Mouse (Mus musculus) lung, embryonic 15.5 days (tissue): ENCODE measurements around the gene Ptprg. TPM values are rescaled to one million over a fixed set of nuclear protein-coding genes. Genes with fewer than 3 reads are reported as not detected.

Experiments used
- ATAC-seq: fragments of 200-750 bp; cut with Nextera tagmentation; 2 replicates; pipeline ENCODE4 v1.8.0; 2017; ENCODE audit warnings: moderate number of reproducible peaks, borderline replicate concordance; ENCODE audit not compliant: low FRiP score, low TSS enrichment; ENCODE audit errors: extremely low read depth
- H3K27ac ChIP-seq: fragments of 300-500 bp; sonication (generic); 2 replicates; pipeline ENCODE4 v1.5.1; 2015; ENCODE audit warnings: moderate library complexity, mild to moderate bottlenecking, inconsistent platforms
- H3K27me3 ChIP-seq: fragments of 300-500 bp; sonication (generic); 2 replicates; pipeline ENCODE4 v1.6.1; 2015; ENCODE audit warnings: inconsistent platforms
- H3K36me3 ChIP-seq: fragments of 300-500 bp; sonication (generic); 2 replicates; pipeline ENCODE4 v1.6.1; 2015; ENCODE audit warnings: inconsistent platforms
- H3K4me1 ChIP-seq: fragments of 300-500 bp; sonication (generic); 2 replicates; pipeline ENCODE4 v1.6.1; 2015; ENCODE audit warnings: inconsistent platforms
- H3K4me2 ChIP-seq: fragments of 300-500 bp; sonication (generic); 2 replicates; pipeline ENCODE4 v1.6.1; 2015; ENCODE audit warnings: inconsistent platforms, mild to moderate bottlenecking, moderate library complexity
- H3K4me3 ChIP-seq: fragments of 300-500 bp; sonication (generic); 2 replicates; pipeline ENCODE4 v1.5.1; 2015; ENCODE audit warnings: mild to moderate bottlenecking, inconsistent platforms
- H3K9ac ChIP-seq: fragments of 300-500 bp; sonication (generic); 2 replicates; pipeline ENCODE4 v1.6.1; 2015; ENCODE audit warnings: inconsistent platforms
- H3K9me3 ChIP-seq: fragments of 300-500 bp; sonication (generic); 2 replicates; pipeline ENCODE4 v1.6.1; 2016; ENCODE audit warnings: inconsistent platforms
- WGBS: fragments of 180-500 bp; shearing (Covaris S2); methylation state at CpG from one replicate; pipeline ENCODE4 v1.1.7; 2015; 5-methylcytosine and 5-hydroxymethylcytosine counted together
- polyA plus RNA-seq: library from polyadenylated mRNA; unstranded; fragments of >200 nt; fragmentation: Nextera tagmentation; extraction: Ambion mirVana; gene quantifications from 2 replicates; pipeline ENCODE4 v1.2.1, GENCODE M21; 2015

The Ptprg gene
- polyA plus RNA-seq, 1 experiment from 2014 or later = 29.9 TPM

GRCm38 (mm10) chr14:11620962-11621568, 67.7 kb downstream of the Ptprg start:
- peaks cover 19% of the 10 kb centered on the region; the same call in 1 of the 2 replicates for H3K4me1 ChIP-seq
- WGBS = 51% methylated on average over 10 of the region's 10 CpGs
- H3K4me2 ChIP-seq = no peak overlapping the region
- peaks cover 1% of the 10 kb centered on the region; the same call in 1 of the 2 replicates for H3K27me3 ChIP-seq
- no peaks in the 10 kb centered on the region for H3K36me3 ChIP-seq
- no peak overlapping the region for H3K27ac ChIP-seq
- no peaks in the 10 kb centered on the region for H3K9me3 ChIP-seq
- H3K4me3 ChIP-seq = no peak overlapping the region
- H3K9ac ChIP-seq = no peak overlapping the region
- no peak for ATAC-seq

- H3K27me3 ChIP-seq = no peaks in the 10 kb centered on the region
- no peak overlapping the region for H3K4me2 ChIP-seq
- WGBS = 80% methylated on average over 4 of the region's 4 CpGs
- no peak overlapping the region for H3K4me3 ChIP-seq
- ATAC-seq = no peak
- H3K4me1 ChIP-seq = 0 out of 2 replicates have a peak, but pooled peaks cover 4% of the 10 kb centered on the region
- H3K27ac ChIP-seq = no peak overlapping the region
- H3K36me3 ChIP-seq = no peaks in the 10 kb centered on the region
- no peaks in the 10 kb centered on the region for H3K9me3 ChIP-seq
- no peak overlapping the region for H3K9ac ChIP-seq
Measured at GRCm38 (mm10) chr14:11623576-11623975, 70.2 kb downstream of the Ptprg start.

- Histone ChIP-seq H3K4me3 (no peak overlapping the region), H3K9me3 (no peaks in the 10 kb centered on the region), H3K27me3 (no peaks in the 10 kb centered on the region), H3K9ac (no peak overlapping the region), H3K4me2 (no peak overlapping the region), H3K27ac (no peak overlapping the region), H3K36me3 (no peaks in the 10 kb centered on the region), H3K4me1 (no peaks in the 10 kb centered on the region)
- WGBS = 29% methylated on average over 2 of the region's 2 CpGs
- ATAC-seq = no peak
Measured at GRCm38 (mm10) chr14:11630736-11631135, 77.4 kb downstream of the Ptprg start.

GRCm38 (mm10) chr14:11631505-11631904, 78.2 kb downstream of the Ptprg start:
- Histone ChIP-seq H3K9me3 (no peaks in the 10 kb centered on the region), H3K4me1 (no peaks in the 10 kb centered on the region), H3K27me3 (no peaks in the 10 kb centered on the region), H3K27ac (no peak overlapping the region), H3K9ac (no peak overlapping the region), H3K4me2 (no peak overlapping the region), H3K4me3 (no peak overlapping the region), H3K36me3 (no peaks in the 10 kb centered on the region)
- no peak for ATAC-seq
- WGBS = 92% methylated on average over 4 of the region's 4 CpGs

GRCm38 (mm10) chr14:11637673-11638072, 84.3 kb downstream of the Ptprg start:
- Histone ChIP-seq H3K9me3 (no peaks in the 10 kb centered on the region), H3K4me3 (no peak overlapping the region), H3K4me2 (no peak overlapping the region), H3K4me1 (peaks cover 13% of the 10 kb centered on the region), H3K27ac (no peak overlapping the region), H3K9ac (no peak overlapping the region), H3K27me3 (no peaks in the 10 kb centered on the region), H3K36me3 (no peaks in the 10 kb centered on the region)
- WGBS = 82% methylated on average over 7 of the region's 7 CpGs
- no peak for ATAC-seq

GRCm38 (mm10) chr14:11639366-11639765, 86.0 kb downstream of the Ptprg start:
- Histone ChIP-seq H3K36me3 (no peaks in the 10 kb centered on the region), H3K27me3 (no peaks in the 10 kb centered on the region), H3K4me1 (peaks cover 13% of the 10 kb centered on the region), H3K4me2 (no peak overlapping the region), H3K9me3 (no peaks in the 10 kb centered on the region), H3K27ac (no peak overlapping the region), H3K4me3 (no peak overlapping the region), H3K9ac (no peak overlapping the region)
- WGBS = 78% methylated on average over 5 of the region's 5 CpGs
- no peak for ATAC-seq

GRCm38 (mm10) chr14:11640372-11640771, 87.0 kb downstream of the Ptprg start:
- H3K4me2 ChIP-seq = no peak overlapping the region
- H3K27ac ChIP-seq = no peak overlapping the region
- no peaks in the 10 kb centered on the region for H3K36me3 ChIP-seq
- no peaks in the 10 kb centered on the region for H3K9me3 ChIP-seq
- no peak overlapping the region for H3K9ac ChIP-seq
- H3K27me3 ChIP-seq = no peaks in the 10 kb centered on the region
- H3K4me3 ChIP-seq = no peak overlapping the region
- H3K4me1 ChIP-seq = peaks cover 13% of the 10 kb centered on the region
- no peak for ATAC-seq

- no peak for ATAC-seq
- no peaks in the 10 kb centered on the region for H3K36me3 ChIP-seq
- no peak overlapping the region for H3K27ac ChIP-seq
- no peaks in the 10 kb centered on the region for H3K27me3 ChIP-seq
- H3K9me3 ChIP-seq = no peaks in the 10 kb centered on the region
- WGBS = 65% methylated on average over 3 of the region's 3 CpGs
- H3K4me2 ChIP-seq = no peak overlapping the region
- no peak overlapping the region for H3K9ac ChIP-seq
- H3K4me1 ChIP-seq = peaks cover 14% of the 10 kb centered on the region
- H3K4me3 ChIP-seq = no peak overlapping the region
Measured at GRCm38 (mm10) chr14:11640996-11641395, 87.7 kb downstream of the Ptprg start.

- H3K9ac ChIP-seq = no peak overlapping the region
- WGBS = 85% methylated on average over 1 of the region's 1 CpGs
- no peak overlapping the region for H3K4me3 ChIP-seq
- ATAC-seq = no peak
- no peaks in the 10 kb centered on the region for H3K27me3 ChIP-seq
- H3K36me3 ChIP-seq = no peaks in the 10 kb centered on the region
- peaks cover 16% of the 10 kb centered on the region for H3K4me1 ChIP-seq
- H3K9me3 ChIP-seq = no peaks in the 10 kb centered on the region
- H3K27ac ChIP-seq = no peak overlapping the region
- H3K4me2 ChIP-seq = no peak overlapping the region
Measured at GRCm38 (mm10) chr14:11642977-11643376, 89.6 kb downstream of the Ptprg start.

DNA sequence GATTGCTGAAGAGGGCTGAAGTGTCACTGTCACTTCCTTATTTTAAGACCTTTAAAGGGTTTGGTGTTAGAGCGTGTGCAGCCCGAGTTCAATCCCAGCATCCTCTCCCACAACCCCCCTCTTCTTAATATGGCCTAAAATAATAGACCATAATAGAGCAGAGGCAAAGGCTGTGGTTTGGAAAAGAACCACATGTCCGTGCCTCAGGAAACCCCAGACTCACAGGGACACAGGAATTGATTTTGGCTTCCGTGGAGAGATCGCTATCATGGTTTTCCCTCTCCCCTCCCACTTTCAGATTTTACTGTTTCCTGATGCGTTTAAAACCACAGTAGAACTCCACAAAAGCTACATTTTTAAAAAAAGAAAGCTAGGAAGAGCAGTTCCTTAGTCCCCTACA, 104.0 kb downstream of the Ptprg start:
- no peaks in the 10 kb centered on the region for H3K36me3 ChIP-seq
- no peaks in the 10 kb centered on the region for H3K27me3 ChIP-seq
- no peak overlapping the region for H3K27ac ChIP-seq
- H3K9me3 ChIP-seq = no peaks in the 10 kb centered on the region
- WGBS = 62% methylated on average over 6 of the region's 6 CpGs
- H3K4me3 ChIP-seq = no peak overlapping the region
- H3K4me2 ChIP-seq = no peak overlapping the region
- no peaks in the 10 kb centered on the region for H3K4me1 ChIP-seq
- H3K9ac ChIP-seq = no peak overlapping the region
- no peak for ATAC-seq

DNA sequence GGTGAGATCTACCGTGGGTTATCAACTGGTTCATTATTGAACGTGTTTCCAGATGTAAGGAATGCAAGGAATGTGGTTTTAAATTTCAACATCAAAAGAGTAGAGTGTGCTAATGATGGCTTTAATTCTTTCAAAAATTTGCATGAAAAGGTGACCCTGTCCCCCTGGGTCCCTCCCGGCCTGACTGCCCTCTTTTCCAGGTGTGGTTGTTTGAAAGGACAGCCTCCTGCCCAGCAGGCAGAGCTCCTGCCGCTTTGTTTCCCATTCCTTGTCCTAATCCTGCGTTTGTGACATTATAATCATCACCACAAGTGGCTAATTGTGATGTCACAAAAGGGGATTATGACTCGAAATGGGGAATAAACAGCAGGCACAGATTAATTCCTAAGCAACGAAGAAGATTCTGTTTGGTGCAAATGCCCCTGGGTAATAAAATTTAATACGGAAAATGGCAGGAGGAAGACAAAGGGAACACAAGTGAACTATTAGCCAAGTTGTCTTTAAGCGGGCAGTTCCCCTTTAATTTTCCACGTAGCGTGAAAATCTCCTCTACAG, 110.4 kb downstream of the Ptprg start:
- Histone ChIP-seq H3K27ac (no peak overlapping the region), H3K9me3 (no peaks in the 10 kb centered on the region), H3K4me3 (no peak overlapping the region), H3K27me3 (no peaks in the 10 kb centered on the region), H3K4me2 (no peak overlapping the region), H3K9ac (no peak overlapping the region), H3K36me3 (no peaks in the 10 kb centered on the region), H3K4me1 (no peaks in the 10 kb centered on the region)
- no peak for ATAC-seq
- WGBS = 47% methylated on average over 11 of the region's 11 CpGs

GRCm38 (mm10) chr14:11664302-11664701, 111.0 kb downstream of the Ptprg start:
- WGBS = 66% methylated on average over 9 of the region's 9 CpGs
- ATAC-seq = no peak

More at GRCm38 (mm10) chr14:11664302-11664701, 111.0 kb downstream of the Ptprg start:
- no peak overlapping the region for H3K27ac ChIP-seq
- H3K27me3 ChIP-seq = no peaks in the 10 kb centered on the region
- no peaks in the 10 kb centered on the region for H3K36me3 ChIP-seq
- no peak overlapping the region for H3K9ac ChIP-seq
- H3K4me3 ChIP-seq = no peak overlapping the region
- H3K9me3 ChIP-seq = no peaks in the 10 kb centered on the region
- H3K4me1 ChIP-seq = no peaks in the 10 kb centered on the region
- no peak overlapping the region for H3K4me2 ChIP-seq
